Mouse (Mus musculus) left cerebral cortex, postnatal 36 days (tissue): ENCODE results near the gene Lag3. TPM values are rescaled to one million over a fixed set of nuclear protein-coding genes. Genes with fewer than 3 reads are reported as not detected.

Experiments
- DNase-seq, 2 experiments: peaks; one replicate each; pipeline ENCODE4 v3.0.0; 2021 to 2022; ENCODE audit warnings: low spot score in 2 of 2, mixed read lengths in 1 of 2
- intact Hi-C: fragments of 180-260 bp; cut with DNase I; formaldehyde crosslinking; loops from one replicate; pipeline ENCODE4 v1.15.1; 2025
- total RNA-seq, 2 experiments: library from RNA; stranded (reverse); gene quantifications; 2 replicates each; pipeline ENCODE4 v1.2.3; 2021

Lag3 gene
- total RNA-seq, 2 experiments from 2014 or later = 2.7 to 3.1 TPM

- intact Hi-C loops = loop anchor here (2.0 to 5.0 kb wide), 2 partner anchors 96 to 133 kb away; partner anchors contain the start of genes Eno2 and Pianp
Measured at GRCm38 (mm10) chr6:124863658-124864298, 47.7 kb downstream of the Lag3 start, which contains the start of gene Gpr162. Gene Gpr162 (minus strand): TSS chr6:124863983.

GRCm38 (mm10) chr6:124863125-124863657, 48.3 kb downstream of the Lag3 start:
- DNase-seq = peak in 1 of 2 experiments; percentile 17

More at GRCm38 (mm10) chr6:124863658-124864298, 47.7 kb downstream of the Lag3 start, which contains the start of gene Gpr162:
- DNase-seq = peak; percentile 72 to 78

DNA sequence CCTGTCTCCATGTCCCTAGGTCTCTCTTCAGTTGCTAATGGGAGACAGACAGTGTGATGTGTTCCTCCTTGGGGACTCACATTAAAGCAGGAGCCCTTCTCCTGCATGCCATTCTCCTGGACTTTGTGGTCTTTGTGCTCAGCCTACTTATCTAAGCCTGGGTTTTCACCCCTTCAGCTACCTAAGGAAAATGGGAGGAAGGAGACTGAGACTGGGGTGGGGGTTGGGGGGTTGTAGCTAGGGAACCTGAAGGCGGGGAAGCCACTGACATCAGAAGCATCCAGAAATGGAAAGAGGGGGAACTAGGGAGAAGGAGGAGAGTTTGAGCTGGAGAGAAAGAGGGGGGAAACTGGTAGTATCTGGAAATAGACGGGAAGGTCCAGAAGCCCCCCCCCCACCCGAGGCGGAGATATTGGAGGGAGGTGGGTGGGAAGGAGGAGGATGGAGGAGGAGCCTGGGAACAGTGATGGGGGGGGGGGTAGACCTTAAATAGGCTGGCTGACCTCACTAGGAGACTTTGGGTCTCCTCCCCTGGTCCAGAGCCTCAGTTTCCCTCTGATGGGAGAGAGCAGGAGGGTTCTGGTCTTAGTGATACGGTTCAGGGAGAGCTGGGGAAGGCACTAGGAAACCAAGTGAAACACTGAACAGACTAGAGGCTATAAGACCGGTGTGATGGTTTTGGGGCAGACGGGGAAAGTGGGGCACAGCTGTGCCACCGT, 48.9 kb downstream of the Lag3 start:
- DNase-seq = peak; percentile 40 to 43
- intact Hi-C loops = loop anchor here (5.0 kb wide), 1 partner anchor 95 kb away; the partner anchor contains the start of gene Eno2

More at GRCm38 (mm10) chr6:124863125-124863657, 48.3 kb downstream of the Lag3 start:
- intact Hi-C loops = loop anchor here (5.0 kb wide), 1 partner anchor 96 kb away; the partner anchor contains the start of gene Eno2

- intact Hi-C loops = loop anchor here (5.0 kb wide), 1 partner anchor 95 kb away; the partner anchor contains the start of gene Eno2
- DNase-seq = no peak
Measured at GRCm38 (mm10) chr6:124861802-124862201, 49.7 kb downstream of the Lag3 start.

DNA sequence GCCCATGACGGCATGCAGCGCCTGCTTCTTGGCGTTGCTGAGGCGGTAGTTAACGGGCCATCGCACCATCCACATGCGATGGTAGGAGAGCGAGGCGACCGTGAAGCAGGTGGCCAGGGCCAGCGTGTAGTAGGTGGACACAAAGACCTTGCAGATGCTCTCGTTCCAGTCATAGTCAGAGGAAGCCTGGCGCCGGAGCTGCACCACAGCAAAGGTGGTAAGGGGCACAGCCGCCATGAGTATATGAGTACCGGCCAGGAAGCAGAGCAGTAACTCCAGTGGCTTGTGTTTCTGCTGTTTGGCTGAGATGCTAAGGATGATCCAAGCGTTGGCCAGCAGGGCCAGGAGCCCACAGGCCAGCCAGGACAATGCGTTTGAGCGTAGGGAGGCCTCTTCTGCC, 50.2 kb downstream of the Lag3 start:
- intact Hi-C loops = loop anchor here (5.0 kb wide), 1 partner anchor 94 kb away; the partner anchor contains the start of gene Eno2
- peak; percentile 42 to 43 for DNase-seq

DNA sequence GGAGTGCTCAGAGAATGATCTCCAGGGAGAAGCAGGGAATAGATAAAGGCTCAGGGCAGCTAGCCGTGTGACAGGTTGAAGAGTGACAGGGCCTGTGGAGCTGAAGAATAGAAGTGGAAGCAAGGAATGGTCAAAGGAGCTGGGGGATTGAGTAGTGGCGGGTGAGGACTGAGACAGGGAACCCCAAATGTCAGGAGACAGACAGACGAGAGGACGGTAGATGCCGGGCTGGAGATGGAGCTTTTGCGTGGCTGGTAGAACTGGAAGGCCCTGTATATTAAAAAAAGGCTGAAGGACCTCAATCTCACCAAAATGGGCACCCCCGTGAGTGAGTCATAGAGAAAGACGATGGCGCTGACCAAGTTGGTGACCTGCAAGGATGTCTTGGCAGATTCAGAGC, 51.0 kb downstream of the Lag3 start:
- peak; percentile 26 to 30 for DNase-seq
- intact Hi-C loops = loop anchor here (1.0 to 5.0 kb wide), 2 partner anchors 44 to 93 kb away; partner anchors contain the start of gene Eno2

DNA sequence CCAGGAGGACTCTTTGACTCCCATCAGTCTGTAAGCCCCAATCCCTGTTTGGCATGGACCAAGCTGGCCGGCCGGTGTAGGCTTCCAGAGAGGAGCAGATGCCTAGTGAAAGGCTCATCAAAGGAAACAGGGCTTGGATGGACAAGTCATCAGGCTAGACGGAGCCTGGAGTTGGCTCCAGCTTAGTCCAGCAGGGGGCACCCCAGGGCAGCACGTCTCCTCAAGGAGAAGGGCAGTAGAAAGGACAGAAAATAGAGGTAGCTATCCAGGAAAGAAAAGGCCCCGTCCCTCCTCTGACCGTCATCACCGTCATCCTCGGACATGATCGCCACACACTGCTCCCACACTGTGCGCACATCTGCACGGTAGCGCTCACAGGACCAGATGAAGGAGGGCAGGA, 51.8 kb downstream of the Lag3 start:
- peak; percentile 85 to 88 for DNase-seq
- intact Hi-C loops = loop anchor here (1.0 to 10.0 kb wide), 3 partner anchors 45 to 225 kb away; partner anchors contain the start of gene Eno2

- intact Hi-C loops = loop anchor here (10.0 kb wide), 1 partner anchor 226 kb away; no protein-coding TSS in a partner anchor
- no peak for DNase-seq
Measured at GRCm38 (mm10) chr6:124858561-124859318, 52.8 kb downstream of the Lag3 start.

GRCm38 (mm10) chr6:124857840-124858530, 53.5 kb downstream of the Lag3 start:
- peak; percentile 34 to 40 for DNase-seq
- intact Hi-C loops = loop anchor here (1.0 to 10.0 kb wide), 3 partner anchors 60 to 227 kb away; partner anchors contain the start of gene Mlf2

DNA sequence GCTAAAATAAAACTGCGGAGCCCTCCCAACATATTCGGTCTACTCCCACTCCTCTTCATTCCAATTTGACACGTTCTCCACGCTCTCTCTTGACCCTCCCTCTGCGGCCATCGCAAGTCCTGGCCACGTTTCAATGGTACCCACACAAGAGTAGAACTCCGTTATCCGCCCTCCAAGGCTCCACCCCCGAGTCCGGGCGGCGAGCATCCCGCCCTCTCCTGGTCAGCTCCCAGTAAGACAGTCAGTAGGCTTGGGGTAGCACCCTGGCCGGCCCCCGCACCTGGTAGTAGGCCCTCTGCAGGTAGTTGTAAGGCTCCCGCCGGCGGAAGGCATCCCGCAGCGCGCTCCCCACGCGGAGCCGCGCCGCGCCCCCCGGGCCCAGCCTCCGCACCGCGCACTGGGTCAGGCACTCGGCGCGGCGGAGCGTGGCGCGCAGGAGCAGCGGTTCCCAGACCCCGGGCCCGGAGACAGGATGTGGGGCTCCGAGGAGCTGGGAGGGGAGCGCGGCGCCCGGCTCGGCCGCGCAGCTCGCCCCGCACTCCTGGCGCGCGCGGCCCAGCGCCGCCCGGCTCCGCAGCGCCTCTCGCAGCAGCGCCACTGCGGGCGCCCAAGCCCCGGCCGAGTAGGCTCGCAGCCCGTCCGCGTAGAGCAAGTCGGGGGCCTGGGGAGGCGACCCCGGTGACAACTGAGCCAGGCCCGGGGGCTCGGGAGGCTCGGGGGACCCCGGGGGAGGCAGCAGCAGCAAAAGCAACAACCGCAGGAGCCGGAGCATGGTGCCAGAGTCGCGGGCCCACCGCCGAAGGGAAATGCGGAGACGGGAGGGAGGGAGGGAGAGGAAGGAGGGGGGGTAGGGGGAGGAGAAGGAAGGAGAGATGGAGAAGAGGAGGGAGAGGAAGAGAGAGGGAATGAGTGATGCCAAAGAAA, 54.3 kb downstream of the Lag3 start, which contains the start of gene P3h3:
Gene P3h3 (minus strand): TSS at position 837 of the 924 bp plus-strand sequence.
- intact Hi-C loops = loop anchor here (1.0 to 10.0 kb wide), 3 partner anchors 61 to 228 kb away; partner anchors contain the start of gene Mlf2
- peak; percentile 82 to 87 for DNase-seq

- intact Hi-C loops = loop anchor here (2.0 to 10.0 kb wide), 2 partner anchors 74 to 228 kb away; partner anchors contain the start of gene Mlf2
- peak; percentile 40 to 51 for DNase-seq
Measured at GRCm38 (mm10) chr6:124856321-124856720, 55.2 kb downstream of the Lag3 start.

DNA sequence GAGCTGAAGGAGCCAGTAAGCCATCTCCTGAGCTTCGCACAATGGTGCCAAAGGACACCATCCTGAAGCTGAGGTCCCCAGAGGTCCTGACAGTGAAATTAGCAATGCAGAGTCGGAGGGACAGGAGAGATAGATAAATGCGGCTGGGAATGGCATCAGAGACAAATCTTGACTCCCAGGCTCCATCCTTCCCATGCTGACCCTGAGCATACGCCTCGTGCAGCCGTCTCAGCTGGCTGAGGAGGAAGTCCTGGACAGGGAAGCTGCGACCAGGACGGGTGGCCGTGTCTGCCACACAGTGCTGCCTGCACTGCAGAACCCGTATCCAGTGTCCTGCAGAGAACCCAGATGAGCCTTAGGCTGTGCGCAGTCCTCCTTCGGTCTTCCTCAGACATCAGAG, 56.9 kb downstream of the Lag3 start:
- intact Hi-C loops = loop anchor here (10.0 kb wide), 1 partner anchor 230 kb away; no protein-coding TSS in a partner anchor
- DNase-seq = no peak

Other genes starting within 250 kb of the Lag3 start
- 10 to 100 TPM; 20.9 to 23.0 TPM for gene Lpcat3, start 248.7 kb downstream of the Lag3 start, total RNA-seq
- 10 to 100 TPM; 41.8 to 45.9 TPM for gene Emg1, start 199.5 kb downstream of the Lag3 start, total RNA-seq
- gene Phb2, start 199.4 kb downstream of the Lag3 start, total RNA-seq = 100 to 1,000 TPM; 113 to 127 TPM
- gene Ptpn6, start 173.0 kb downstream of the Lag3 start, total RNA-seq = 1 to 10 TPM; 3.7 to 6.6 TPM
- gene Grcc10, start 170.3 kb downstream of the Lag3 start, total RNA-seq = 100 to 1,000 TPM; 285 to 313 TPM
- not detected for gene Gm45234, start 155.7 kb downstream of the Lag3 start, total RNA-seq
- gene Atn1, start 155.2 kb downstream of the Lag3 start, total RNA-seq = 100 to 1,000 TPM; 162 to 175 TPM
- gene Eno2, start 142.0 kb downstream of the Lag3 start, total RNA-seq = 1,000 to 10,000 TPM; 1,042 to 1,110 TPM
- gene Lrrc23, start 132.0 kb downstream of the Lag3 start, total RNA-seq = 1 to 10 TPM; 1.7 to 1.8 TPM
- gene Spsb2, start 103.0 kb downstream of the Lag3 start, total RNA-seq = 1 to 10 TPM; 4.9 TPM
- 100 to 1,000 TPM; 736 to 850 TPM for gene Tpi1, start 97.4 kb downstream of the Lag3 start, total RNA-seq
- gene Usp5, start 82.2 kb downstream of the Lag3 start, total RNA-seq = 100 to 1,000 TPM; 191 to 199 TPM
- 1 to 10 TPM; 1.5 to 1.8 TPM for gene Cdca3, start 82.2 kb downstream of the Lag3 start, total RNA-seq
- gene Gnb3, start 71.4 kb downstream of the Lag3 start, total RNA-seq = under 1 TPM in 1 of 2 experiments, not detected in 1; 0.30 TPM
- 10 to 100 TPM; 12.6 to 37.2 TPM for gene P3h3, start 54.0 kb downstream of the Lag3 start, total RNA-seq
- gene Gpr162, start 47.7 kb downstream of the Lag3 start, total RNA-seq = 100 to 1,000 TPM; 218 to 235 TPM
- 1 to 10 TPM; 5.4 to 5.8 TPM for gene Cd4, start 23.5 kb downstream of the Lag3 start, total RNA-seq
- 1,000 to 10,000 TPM in 1 of 2 experiments, 100 to 1,000 TPM in 1; 913 to 1,047 TPM for gene Ptms, start 8.4 kb upstream of the Lag3 start, total RNA-seq
- gene Mlf2, start 19.7 kb upstream of the Lag3 start, total RNA-seq = 100 to 1,000 TPM; 606 to 697 TPM
- gene Cops7a, start 53.8 kb upstream of the Lag3 start, total RNA-seq = 100 to 1,000 TPM; 153 to 170 TPM
- 100 to 1,000 TPM; 179 to 184 TPM for gene Pianp, start 85.0 kb upstream of the Lag3 start, total RNA-seq
- 10 to 100 TPM; 33.3 to 52.7 TPM for gene Zfp384, start 97.4 kb upstream of the Lag3 start, total RNA-seq
- gene Ing4, start 128.1 kb upstream of the Lag3 start, total RNA-seq = 10 to 100 TPM; 55.2 to 63.9 TPM
- gene Acrbp, start 138.0 kb upstream of the Lag3 start, total RNA-seq = 10 to 100 TPM in 1 of 2 experiments, 1 to 10 TPM in 1; 8.3 to 13.4 TPM
- under 1 TPM; 0.48 to 0.84 TPM for gene Lpar5, start 156.2 kb upstream of the Lag3 start, total RNA-seq
- gene Chd4, start 184.3 kb upstream of the Lag3 start, total RNA-seq = 100 to 1,000 TPM; 153 to 166 TPM
- gene Nop2, start 220.2 kb upstream of the Lag3 start, total RNA-seq = 10 to 100 TPM; 26.4 to 26.6 TPM
- gene Iffo1, start 233.5 kb upstream of the Lag3 start, total RNA-seq = 10 to 100 TPM; 63.0 to 67.2 TPM